Mouse (Mus musculus) heart, embryonic 14.5 days (tissue): ENCODE measurements at regions not wholly inside any gene's neighbourhood (a gene's known extent, or its start where the extent isn't known, plus 50 kb on each side); places are given as distances from the start of the nearest gene placed in this dataset.

ENCODE experiments used
- ATAC-seq: fragments of 200-750 bp; cut with Nextera tagmentation; 2 replicates; pipeline ENCODE4 v1.8.0; 2017; ENCODE audit warnings: low read depth, moderate TSS enrichment; ENCODE audit not compliant: insufficient number of reproducible peaks, insufficient read depth, low FRiP score
- H3K27ac ChIP-seq, 2 experiments: fragments of 200-500 bp in 1 of 2; fragments of 300-500 bp in 1 of 2; sonication (generic) in 1 of 2; replicated peaks in 1 of 2; 2 replicates each; pipeline ENCODE4 v1.5.1; 2012 to 2014; ENCODE audit warnings: low read depth in 2 of 2, low read length in 2 of 2, control low read depth in 1 of 2, mild to moderate bottlenecking in 1 of 2, mixed read lengths in 1 of 2; ENCODE audit not compliant: control insufficient read depth in 1 of 2, insufficient read depth in 1 of 2
- H3K27me3 ChIP-seq: fragments of 300-500 bp; sonication (generic); 2 replicates; pipeline ENCODE4 v1.6.1; 2014; ENCODE audit warnings: mild to moderate bottlenecking, low read length, control low read depth; ENCODE audit not compliant: control insufficient read depth, insufficient read depth
- H3K36me3 ChIP-seq: fragments of 300-500 bp; sonication (generic); 2 replicates; pipeline ENCODE4 v1.6.1; 2014; ENCODE audit warnings: mild to moderate bottlenecking, control low read depth, low read length, mixed read lengths; ENCODE audit not compliant: control insufficient read depth, insufficient read depth
- H3K4me1 ChIP-seq, 2 experiments: fragments of 200-500 bp in 1 of 2; fragments of 300-500 bp in 1 of 2; sonication (generic) in 1 of 2; 2 replicates each; pipeline ENCODE4 v1.6.1; 2012 to 2014; ENCODE audit warnings: low read length in 2 of 2, control low read depth in 1 of 2, mixed read lengths in 1 of 2; ENCODE audit not compliant: control insufficient read depth in 2 of 2, insufficient read depth in 2 of 2
- H3K4me2 ChIP-seq: fragments of 300-500 bp; sonication (generic); 2 replicates; pipeline ENCODE4 v1.6.1; 2014; ENCODE audit warnings: mild to moderate bottlenecking, low read length
- H3K4me3 ChIP-seq, 2 experiments: fragments of 200-500 bp in 1 of 2; fragments of 300-500 bp in 1 of 2; sonication (generic) in 1 of 2; 2 replicates each; pipeline ENCODE4 v1.5.1; 2012 to 2014; ENCODE audit warnings: low read length in 2 of 2, mild to moderate bottlenecking in 2 of 2, control low read depth in 1 of 2, low read depth in 1 of 2, moderate library complexity in 1 of 2; ENCODE audit not compliant: control insufficient read depth in 1 of 2, insufficient read depth in 1 of 2
- H3K9ac ChIP-seq: fragments of 300-500 bp; sonication (generic); 2 replicates; pipeline ENCODE4 v1.6.1; 2014; ENCODE audit warnings: mild to moderate bottlenecking, low read length
- H3K9me3 ChIP-seq: fragments of 300-500 bp; sonication (generic); 2 replicates; pipeline ENCODE4 v1.6.1; 2016; ENCODE audit warnings: low read length, control low read depth; ENCODE audit not compliant: control insufficient read depth
- WGBS: fragments of 180-500 bp; shearing (Covaris S2); extraction: QIAGEN DNeasy Blood & Tissue Kit; methylation state at CpG from one replicate; pipeline ENCODE4 v1.1.7; 2014; 5-methylcytosine and 5-hydroxymethylcytosine counted together

DNA sequence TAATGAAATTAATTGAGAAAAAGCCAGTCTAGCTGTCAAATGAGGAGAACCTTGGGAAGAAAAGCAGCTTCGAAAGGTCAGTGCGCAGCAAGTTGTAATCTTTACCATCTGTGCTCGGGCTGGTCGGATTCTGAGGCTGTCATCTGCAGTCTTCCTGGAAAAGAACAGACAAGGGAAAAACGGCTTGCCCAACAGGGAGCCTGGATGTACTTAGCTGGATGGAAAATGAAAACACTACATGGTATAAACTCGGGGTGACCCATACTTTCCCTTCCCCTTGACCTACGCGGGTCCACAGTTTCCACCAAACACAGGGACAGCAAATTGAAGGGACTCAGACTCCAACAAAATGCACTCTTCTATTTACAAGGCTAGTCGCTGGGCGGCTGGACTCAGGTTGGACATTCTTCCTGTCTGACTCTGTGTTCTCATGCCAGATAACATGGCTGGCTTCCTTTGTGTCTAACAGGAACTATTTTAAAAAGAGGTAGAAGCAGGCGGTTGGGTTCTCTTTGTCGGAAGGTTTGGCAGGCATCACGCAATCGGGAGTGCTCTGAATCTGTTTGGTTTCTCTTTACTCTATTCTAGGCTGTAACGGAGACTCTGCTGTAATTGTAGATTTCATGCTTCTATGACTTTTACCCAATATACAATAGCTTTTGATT is 648.5 kb downstream of the Epha4 start:
- 65% methylated on average over 15 of the region's 15 CpGs for WGBS
- Histone ChIP-seq H3K4me1 (no peaks in the 10 kb centered on the region), H3K27ac (no peak overlapping the region), H3K4me2 (peak overlapping the region; percentile 28), H3K36me3 (no peaks in the 10 kb centered on the region), H3K9me3 (no peaks in the 10 kb centered on the region), H3K4me3 (no peak overlapping the region), H3K9ac (no peak overlapping the region), H3K27me3 (no peaks in the 10 kb centered on the region)
- ATAC-seq: no peak

DNA sequence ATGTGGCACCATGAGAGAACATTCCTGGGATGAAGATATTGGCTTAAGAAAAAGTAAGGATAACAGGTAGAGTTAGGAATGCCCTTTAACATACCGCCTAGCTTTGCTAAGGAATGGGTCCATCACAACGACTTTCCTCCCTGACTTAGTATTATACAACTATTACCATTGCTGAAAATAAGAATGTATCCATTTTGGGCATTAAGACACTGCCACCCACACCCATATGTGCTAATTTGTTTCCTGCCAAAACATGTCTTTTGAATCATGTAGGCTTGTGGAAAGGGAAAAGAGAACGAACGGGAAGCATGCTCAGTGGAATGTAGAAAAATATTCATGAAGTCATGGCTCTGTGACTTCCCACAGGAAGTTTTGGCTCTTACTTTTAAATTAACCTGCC is 641.7 kb downstream of the Epha4 start:
- no peaks in the 10 kb centered on the region for H3K9me3 ChIP-seq
- ATAC-seq: no peak
- H3K36me3 ChIP-seq: no peaks in the 10 kb centered on the region
- H3K4me2 ChIP-seq: no peak overlapping the region
- H3K9ac ChIP-seq: no peak overlapping the region
- no peak overlapping the region for H3K27ac ChIP-seq
- H3K4me3 ChIP-seq: no peak overlapping the region
- 82% methylated on average over 4 of the region's 4 CpGs for WGBS
- no peaks in the 10 kb centered on the region for H3K27me3 ChIP-seq
- no peaks in the 10 kb centered on the region for H3K4me1 ChIP-seq

DNA sequence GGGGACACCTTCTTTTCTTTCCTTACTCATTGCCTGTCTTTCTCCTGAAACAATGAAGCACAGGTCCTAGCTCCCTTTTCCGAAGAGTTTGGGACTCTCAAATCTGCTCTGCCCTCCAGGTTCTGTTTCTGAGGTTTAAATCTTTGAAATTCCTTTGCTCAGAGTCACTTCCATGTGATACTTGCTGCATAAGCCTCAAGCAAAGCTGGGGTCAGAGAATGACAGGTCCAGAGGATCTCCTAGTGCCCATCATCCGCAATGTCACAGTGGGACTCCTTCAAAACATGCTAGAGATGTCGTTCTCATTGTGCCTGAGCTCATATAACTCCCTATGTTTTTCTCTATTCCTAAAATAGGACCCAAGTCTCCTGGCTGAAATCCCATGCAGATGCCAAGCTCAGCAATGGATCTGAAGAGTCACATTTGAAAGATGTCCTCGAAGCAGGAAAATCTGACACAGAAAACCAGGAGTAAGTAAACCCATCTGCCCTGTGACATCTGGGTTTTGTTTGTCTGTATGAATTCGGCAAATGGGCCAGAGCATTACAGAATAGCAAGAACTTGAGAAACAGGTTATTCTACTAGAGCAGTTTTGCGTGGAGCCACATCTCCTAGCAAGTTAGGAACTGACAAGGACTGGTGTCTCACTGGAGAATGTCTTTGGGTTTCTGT is 634.6 kb downstream of the Epha4 start:
- WGBS: 79% methylated on average over 6 of the region's 6 CpGs

DNA sequence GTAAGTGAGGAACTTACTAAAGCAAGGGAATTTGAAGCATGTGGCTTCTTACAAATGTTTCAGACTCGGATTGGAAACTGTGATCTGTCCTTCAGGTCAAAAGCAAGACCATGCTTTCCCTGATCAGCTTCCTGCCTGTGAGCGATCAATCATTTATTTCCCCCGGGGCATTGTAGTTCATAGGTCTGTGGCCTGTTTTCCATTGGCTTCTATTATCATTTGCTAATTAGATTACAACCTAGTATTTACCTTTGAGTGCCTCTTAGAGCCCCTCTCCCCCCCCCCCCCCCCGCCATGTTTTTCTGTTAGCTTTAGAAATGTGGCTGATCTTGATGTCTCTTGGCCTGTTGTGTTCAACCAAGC is 634.1 kb downstream of the Epha4 start:
- Histone ChIP-seq H3K27ac (no peak overlapping the region), H3K27me3 (no peaks in the 10 kb centered on the region), H3K9me3 (no peaks in the 10 kb centered on the region), H3K4me3 (no peak overlapping the region), H3K4me2 (no peak overlapping the region), H3K4me1 (no peaks in the 10 kb centered on the region), H3K36me3 (no peaks in the 10 kb centered on the region), H3K9ac (no peak overlapping the region)
- 62% methylated on average over 4 of the region's 4 CpGs for WGBS
- ATAC-seq: no peak

More for the DNA sequence above, 634.6 kb downstream of the Epha4 start:
- Histone ChIP-seq H3K4me1 (no peaks in the 10 kb centered on the region), H3K27me3 (no peaks in the 10 kb centered on the region), H3K9me3 (no peaks in the 10 kb centered on the region), H3K36me3 (no peaks in the 10 kb centered on the region), H3K4me3 (no peak overlapping the region), H3K27ac (no peak overlapping the region), H3K4me2 (no peak overlapping the region), H3K9ac (no peak overlapping the region)
- no peak for ATAC-seq

DNA sequence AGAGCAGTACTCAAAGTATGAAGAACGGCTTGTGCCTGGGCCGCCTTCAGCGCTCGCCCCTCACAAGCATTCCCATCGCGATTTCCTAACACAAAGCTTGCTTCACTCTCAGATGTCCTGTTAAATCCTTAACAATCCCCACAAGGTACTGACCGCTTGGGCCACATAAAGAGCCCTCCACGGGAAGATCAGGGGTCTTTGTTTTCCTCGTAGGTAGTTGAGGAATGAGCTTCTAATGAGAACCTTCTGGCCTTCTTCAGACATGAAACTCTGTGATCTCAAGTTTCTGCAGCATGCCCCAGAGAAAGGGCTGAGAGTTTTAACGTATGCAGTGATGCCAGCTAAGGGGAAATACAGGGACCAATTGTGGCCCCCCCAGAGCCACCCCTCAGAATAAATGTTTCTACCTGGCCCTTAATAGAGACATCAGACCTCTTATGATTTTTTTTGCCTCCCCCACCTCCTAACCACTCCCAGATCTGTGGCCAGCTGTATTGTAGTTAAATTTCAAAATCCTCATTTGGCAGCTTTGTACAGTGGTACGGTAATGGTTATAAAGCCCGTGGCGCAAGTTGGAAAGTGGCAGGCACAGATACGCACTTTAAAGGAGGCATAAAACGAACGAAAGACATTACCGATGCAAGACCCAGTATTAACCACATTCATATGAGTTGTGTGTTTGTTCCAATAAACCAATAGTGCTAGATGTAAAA is 618.6 kb downstream of the Epha4 start:
- no peaks in the 10 kb centered on the region for H3K27me3 ChIP-seq
- no peak overlapping the region for H3K4me3 ChIP-seq
- H3K4me1 ChIP-seq: no peaks in the 10 kb centered on the region
- no peak for ATAC-seq
- no peaks in the 10 kb centered on the region for H3K36me3 ChIP-seq
- no peak overlapping the region for H3K9ac ChIP-seq
- H3K4me2 ChIP-seq: no peak overlapping the region
- no peaks in the 10 kb centered on the region for H3K9me3 ChIP-seq
- WGBS: 83% methylated on average over 17 of the region's 17 CpGs
- H3K27ac ChIP-seq: no peak overlapping the region

DNA sequence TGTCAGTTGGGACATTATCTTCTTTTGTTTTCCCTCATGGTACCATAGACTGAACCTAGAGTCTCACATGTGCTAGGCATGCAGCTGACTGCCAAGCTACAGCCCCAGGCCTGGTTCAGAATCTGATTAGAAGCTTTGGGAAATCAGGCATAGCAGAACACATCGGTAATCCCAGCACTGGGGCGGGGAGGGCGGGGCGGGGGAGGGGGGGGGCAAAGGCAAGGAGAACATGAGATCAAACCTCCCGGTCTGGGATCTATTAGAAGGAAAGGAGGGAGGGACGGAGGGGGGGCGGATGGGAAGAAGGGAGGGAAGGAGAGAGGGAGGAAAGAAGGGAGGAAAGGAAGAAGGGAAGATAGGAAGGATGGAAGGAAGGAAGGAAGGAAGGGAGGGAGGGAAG is 617.5 kb downstream of the Epha4 start:
- WGBS: 73% methylated on average over 7 of the region's 7 CpGs

DNA sequence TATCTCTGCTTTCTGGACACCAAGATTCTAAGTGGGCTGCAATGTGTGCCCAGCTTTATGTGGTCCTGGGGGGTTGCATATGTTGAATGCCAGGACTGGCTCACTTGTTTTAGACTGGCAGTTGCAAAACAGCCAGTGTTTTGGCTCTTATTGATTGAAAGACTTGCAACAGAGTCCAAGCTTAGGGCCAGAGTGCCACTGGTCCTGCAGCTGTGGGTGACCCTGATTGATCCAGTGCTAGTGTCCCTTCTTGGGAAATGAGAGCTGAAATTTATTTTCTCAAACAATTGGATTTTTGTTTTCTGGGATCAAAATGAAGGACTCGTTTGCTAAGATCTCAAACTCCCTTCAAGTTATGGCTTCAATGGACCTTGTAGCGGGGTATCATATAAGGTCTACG is 603.4 kb downstream of the Epha4 start:
- Histone ChIP-seq H3K4me3 (no peak overlapping the region), H3K27me3 (no peaks in the 10 kb centered on the region), H3K4me2 (no peak overlapping the region), H3K27ac (no peak overlapping the region), H3K9ac (no peak overlapping the region), H3K4me1 (peaks cover 3 to 5% of the 10 kb centered on the region in 2 experiments; a peak in 2 of 4 replicates), H3K36me3 (no peaks in the 10 kb centered on the region), H3K9me3 (no peaks in the 10 kb centered on the region)
- no peak for ATAC-seq
- 92% methylated on average over 3 of the region's 3 CpGs for whole genome bisulfite sequencing

More for the DNA sequence above, 617.5 kb downstream of the Epha4 start:
- Histone ChIP-seq H3K4me2 (no peak overlapping the region), H3K9ac (no peak overlapping the region), H3K9me3 (no peaks in the 10 kb centered on the region), H3K36me3 (no peaks in the 10 kb centered on the region), H3K4me1 (no peaks in the 10 kb centered on the region), H3K27me3 (no peaks in the 10 kb centered on the region), H3K4me3 (no peak overlapping the region), H3K27ac (no peak overlapping the region)
- ATAC-seq: no peak
